Mouse (Mus musculus) thymus, postnatal 36 days (tissue): ENCODE results near the gene Cyp2j6.
"Not testable (repeated sequence)": the region's sequence is repeated elsewhere in the genome, so short reads cannot be mapped to it uniquely, and the experiment has no call there.

ENCODE experiments used
- DNase-seq, 2 experiments: peaks; one replicate each; pipeline ENCODE4 v3.0.0; 2022; ENCODE audit warnings: mixed read lengths in 2 of 2

Gene Cyp2j6

DNA sequence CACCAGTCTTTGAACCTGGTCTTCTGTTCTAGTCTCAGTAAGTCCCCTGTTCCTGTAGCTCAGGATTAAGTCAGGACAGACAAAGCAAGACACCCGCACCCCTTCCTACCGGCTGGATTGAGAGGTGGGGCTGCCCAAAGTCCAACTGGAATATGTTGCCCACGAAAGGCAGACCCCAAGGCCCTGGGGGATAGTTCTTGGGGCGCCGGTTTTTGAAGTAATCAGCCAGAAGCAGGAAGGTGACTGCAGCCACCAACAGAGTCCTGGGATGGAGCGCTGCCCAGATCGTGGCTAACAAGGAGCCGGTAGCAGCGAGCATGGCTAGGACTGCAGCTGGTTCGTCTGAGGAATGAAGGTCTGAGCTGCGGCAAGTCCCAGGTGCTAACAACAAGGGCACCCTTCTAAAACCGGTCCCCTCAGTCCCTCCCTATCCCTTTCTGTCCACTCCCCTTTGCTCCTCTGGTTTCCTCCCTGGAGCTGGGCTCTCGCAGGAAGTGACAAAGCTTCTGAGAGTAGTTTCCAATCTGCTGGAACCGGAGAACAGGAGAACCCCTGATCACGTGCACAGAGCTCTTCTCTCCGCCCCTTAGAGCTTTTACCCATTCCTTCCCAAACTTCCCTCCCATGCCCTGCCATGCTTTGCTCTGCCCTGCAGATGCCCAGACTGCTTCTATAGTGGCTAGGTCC lies at the start of gene Cyp2j6:
TSS of gene Cyp2j6 (minus strand) at position 529 of the 687 bp plus-strand sequence.
- no peak for DNase-seq

DNA sequence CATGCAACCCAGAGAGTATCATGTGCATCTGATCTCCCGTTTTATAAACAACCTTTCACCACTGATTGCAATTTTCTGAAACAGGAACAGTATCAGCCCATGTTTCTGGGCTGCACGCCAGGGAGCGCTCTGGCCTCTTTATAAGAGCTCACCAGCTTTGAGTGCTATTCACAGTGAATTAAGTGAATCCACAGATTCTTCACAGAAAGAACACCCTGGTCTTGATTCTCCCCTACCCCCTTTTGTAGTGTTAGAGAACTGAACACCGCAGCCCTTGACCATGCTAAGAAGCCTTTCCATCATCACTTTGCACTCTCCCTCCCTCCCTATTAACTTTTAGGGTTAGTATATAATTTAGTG lies 38.3 kb upstream of the Cyp2j6 start:
- DNase-seq, result no peak

DNA sequence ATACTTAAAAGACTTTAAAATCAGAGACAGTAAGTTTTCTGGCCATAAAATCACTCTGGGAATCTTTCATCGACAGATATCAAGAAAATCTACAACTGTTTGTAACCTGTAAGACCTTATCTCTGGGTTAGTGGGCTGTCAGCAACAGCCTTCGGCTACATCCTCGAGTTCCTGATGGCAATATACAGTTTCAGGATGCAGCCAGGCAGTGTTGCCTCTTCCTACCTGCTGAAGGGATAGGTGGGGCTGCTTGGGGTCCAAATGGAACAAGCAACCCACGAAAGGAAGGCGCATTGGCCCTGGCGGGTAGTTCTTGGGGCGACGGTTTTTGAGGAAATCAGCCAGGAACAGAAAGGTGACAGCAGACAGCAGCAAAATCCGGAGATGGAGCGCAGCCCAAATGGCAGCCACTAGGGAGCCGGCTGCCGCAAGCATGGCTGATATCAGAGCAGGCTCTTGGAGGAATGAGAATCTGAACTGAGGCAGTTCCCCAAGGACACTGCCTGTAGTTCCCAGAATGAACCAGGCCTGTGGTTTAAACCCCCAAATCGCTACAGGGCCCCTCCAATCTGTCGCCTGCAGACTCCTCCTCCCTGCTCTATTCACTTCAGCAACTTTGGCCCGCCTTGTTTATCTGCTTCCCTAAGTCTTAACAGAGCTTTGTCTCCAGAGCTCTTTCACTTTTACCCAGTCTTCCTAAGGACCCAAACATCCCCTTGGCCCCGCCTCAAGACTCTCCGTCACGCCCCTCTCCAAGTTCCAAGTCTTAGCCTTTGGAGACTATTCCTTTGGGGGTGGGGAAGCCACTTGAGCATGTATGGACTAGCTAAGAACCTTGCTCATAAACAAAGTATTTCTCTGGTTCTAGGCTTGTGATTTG lies 37.7 kb upstream of the Cyp2j6 start, which contains the start of gene Cyp2j9:
TSS of gene Cyp2j9 (minus strand) at position 668 of the 880 bp plus-strand sequence.
- DNase-seq, result peak; percentile 5

DNA sequence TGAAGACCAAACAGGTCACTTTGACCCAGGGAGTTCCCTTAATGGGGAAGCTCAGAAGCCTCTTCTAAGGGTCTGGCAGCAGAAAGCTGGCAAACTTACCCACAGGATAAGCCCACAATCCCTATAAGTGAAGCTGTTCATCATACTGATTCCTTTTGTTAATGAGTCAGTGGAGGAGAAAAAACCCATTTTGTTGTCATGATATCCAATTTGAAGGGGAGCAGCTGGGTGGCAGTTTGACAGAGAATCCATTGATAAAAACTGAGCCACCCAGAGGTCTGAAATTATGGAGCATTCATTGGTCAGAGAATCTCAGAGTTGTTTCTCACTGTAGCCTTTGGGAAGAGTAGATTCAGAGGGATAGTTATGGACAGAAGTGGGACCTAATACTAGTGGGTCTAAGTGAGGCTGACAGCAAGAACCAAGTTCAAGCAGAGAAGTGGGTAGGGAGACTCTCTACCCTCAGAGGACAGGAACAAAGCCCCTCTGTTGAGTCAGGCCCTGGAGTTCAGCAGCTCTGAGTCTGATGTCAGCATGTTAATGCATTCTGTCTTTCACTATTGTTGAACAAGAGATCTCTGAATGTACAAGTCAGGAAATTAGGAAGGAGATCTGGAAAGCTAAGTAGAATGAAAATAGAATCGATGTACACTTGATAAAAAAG lies 28.1 kb upstream of the Cyp2j6 start:
- DNase-seq, result no peak

DNA sequence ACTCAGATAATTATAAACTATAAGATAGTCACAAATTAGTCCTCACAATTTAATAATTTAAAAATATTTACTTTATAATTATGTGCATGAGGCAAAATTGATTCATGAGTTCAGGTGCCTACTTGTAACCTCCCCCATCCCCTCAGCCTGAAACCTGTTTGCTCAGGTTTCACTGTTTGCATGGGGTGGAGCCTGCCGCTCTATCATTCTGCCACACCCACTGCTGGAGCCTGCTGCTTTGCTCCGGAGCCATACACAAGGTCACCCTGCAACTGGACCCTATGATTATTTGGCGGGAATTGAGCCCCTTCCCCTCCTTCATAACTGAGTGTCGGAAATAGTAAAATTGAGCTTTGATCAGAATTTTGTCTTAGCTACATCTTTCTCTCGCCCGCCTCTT lies 26.9 kb upstream of the Cyp2j6 start:
- DNase-seq, result not testable (repeated sequence)

DNA sequence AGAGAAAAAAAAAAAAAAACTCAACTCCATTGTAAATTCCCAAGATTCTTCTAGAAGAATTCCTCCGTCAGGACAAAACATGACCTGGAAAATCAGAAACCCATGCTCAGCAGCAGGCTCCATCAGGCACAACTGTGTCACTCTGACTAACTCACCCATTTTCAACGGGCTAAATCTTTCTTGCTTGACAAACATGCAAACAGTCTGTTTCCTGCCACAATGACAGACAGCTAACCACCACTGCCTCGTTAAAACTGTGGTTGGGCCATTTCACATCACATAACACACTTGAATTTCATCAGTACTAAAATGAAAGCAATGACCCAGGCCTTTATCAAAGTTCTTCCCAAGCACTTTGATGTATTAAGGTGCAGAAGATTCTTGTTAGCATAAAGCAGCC lies 16.0 kb upstream of the Cyp2j6 start:
- no peak for DNase-seq

DNA sequence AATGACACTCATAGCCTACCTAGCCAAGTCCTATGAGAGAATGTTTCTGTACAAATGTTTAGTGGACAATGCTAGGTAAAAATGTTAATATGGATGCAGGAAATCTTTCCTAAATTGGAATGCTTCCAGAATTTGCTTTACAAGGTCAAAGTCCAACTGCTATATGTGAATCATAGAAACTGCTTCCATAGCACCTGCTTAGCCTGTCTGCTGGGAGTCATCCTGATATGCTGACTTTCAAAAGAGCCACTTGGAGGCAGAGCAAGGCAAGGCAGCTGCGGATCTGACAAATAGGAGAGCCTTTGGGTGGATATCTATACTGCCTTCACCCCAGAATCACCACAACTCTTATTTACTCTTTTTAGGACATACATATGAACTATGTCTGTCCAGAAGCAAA lies 14.5 kb upstream of the Cyp2j6 start:
- DNase-seq, result no peak

DNA sequence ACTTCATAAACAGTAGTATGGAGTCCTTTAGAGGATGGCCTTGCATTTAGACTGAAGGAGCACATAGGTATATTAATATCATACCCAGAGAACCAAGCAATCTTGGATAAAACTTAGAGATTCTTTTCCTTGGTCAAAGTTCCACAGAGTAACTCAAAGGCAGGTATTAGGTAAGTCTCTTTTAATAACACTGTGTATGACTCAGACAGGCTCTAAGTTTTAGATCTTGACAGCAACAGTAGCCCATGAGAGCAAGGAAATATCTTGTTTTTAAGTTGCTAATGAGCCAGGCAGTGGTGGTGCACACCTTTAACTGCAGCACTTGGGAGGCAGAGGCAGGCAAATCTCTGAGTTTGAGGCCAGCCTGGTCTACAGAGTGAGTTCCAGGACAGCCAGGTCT lies 12.3 kb upstream of the Cyp2j6 start:
- DNase-seq, result no peak

DNA sequence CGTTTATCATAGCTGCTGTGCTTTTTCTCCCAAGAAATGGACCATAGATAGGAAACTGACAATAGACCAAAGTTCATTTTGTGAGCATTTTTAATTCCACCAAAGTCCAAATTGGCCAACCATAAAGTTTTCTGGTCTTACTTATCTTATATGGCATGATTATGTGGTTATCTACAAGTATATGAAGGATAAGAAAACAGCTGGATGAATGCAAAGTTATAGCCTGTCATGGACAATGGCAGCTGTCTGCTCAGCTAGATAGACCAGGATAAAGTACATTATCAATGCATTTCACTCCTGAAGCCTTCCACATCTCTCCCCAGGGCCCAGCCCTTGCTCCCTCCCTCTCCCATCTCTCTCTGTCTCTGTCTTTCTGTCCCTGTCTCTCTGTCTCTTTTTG lies 7.0 kb upstream of the Cyp2j6 start:
- DNase-seq, result no peak

DNA sequence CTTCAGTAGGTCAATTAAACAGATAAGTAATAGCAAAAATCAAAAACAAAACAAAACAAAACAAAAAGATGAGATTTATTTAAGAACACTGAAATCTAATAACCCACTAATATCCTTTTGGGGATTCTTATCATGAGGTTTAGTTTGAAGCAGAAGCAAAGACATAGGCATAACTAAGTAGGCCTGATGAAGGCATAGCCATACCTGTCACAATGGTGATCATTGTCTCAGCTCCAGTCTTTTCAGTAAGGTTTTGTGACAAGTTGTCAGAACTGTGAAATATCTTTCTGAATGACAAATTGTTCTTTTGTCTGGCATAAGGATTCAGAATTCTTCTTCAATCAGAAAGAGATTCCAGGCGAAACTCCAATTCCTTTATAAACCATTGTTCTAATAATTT lies 6.3 kb upstream of the Cyp2j6 start:
- DNase-seq, result no peak

DNA sequence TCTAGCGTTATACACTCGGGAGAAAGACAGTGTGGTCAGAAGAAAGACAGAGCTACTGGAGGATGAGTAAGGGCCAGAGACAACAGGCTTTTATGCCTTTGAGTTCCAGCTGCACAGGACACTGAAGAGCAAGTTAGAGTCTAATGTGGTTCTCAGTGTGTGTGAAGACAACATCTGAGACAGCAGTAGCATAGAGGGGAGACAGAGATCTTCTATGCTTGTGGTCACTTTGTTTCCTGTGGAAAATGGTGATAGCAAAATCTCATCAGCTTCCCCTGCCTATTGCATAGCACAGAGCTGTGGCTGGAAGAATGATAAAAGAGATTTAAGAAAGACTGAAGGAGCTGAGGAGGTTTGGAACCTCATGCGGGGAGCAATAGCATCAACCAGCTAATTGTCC lies 1.8 kb downstream of the Cyp2j6 start:
- DNase-seq, result no peak

DNA sequence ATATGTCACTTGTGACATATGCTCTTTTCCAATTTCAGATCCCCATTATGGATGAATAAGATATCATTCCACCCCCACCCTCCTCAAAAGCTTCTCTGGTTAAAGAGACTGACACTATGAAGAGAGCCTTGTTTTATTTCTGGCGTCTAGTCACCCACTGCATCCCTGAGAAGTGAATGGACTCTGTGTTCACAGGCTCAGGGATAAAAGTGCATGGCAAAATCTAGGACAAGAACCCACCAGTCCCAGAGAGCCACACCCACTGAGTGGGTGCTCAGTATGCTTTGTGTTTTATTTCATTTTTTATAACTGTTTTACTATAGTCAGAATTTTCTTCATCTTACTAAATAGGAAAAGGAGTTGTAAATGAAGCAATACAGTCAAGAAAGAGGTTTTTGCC lies 7.5 kb downstream of the Cyp2j6 start:
- DNase-seq, result no peak

DNA sequence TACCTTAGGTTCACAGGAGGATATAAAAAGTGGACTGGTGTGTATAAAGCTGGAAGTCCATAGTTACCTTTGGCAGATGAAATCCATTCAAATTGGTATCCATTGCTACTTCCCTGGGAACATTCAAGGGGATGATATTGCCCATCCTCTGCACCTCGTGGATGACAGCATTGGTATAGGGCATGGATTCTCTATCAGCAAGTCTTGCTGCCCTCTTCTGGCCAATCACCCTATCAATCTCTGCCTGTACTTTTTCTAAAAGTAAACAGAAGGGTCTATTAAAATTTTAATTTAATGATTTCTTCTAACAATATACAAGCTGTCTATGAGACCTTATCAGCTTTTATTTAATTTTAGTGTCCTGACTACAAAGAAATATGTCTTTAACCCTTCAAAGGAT lies 27.7 kb downstream of the Cyp2j6 start:
- DNase-seq, result no peak

DNA sequence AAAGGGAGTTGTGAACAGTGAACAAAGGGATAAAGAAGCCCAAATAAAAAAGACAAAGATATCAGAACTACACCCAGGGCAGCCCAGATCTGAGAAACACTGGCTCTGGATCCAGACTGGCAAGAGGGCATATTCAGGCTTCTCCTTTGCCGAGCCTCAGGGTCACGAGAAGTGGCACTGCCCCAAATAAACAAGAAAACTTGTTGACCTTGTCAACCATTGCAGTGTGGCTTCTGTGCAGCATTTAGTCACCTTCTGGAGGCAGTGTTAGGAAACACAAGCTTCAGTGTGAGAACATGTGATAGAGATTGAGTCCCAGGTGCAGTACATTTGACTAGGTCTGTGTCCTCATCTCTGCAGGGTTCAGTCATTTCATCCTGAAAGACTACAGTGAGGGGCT lies 31.2 kb downstream of the Cyp2j6 start:
- DNase-seq, result no peak

DNA sequence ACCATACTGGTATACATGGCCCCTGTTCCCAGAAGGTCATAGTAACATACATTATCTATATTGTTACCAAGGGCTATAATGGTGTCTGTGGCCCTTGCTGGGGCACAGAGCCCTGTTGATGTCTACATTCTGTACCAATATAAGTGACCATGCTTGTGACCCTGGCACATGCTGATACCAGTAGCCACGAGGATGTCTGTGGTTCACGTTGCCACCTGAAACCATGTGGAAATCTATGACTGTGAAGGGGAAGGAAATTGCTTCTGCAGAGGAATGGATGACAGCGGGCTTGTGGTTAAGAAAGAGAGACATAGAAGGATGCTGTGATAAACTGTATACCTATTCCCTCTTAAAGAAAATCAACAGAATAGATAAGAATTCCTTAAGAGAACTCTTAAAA lies 43.4 kb downstream of the Cyp2j6 start:
- no peak for DNase-seq

DNA sequence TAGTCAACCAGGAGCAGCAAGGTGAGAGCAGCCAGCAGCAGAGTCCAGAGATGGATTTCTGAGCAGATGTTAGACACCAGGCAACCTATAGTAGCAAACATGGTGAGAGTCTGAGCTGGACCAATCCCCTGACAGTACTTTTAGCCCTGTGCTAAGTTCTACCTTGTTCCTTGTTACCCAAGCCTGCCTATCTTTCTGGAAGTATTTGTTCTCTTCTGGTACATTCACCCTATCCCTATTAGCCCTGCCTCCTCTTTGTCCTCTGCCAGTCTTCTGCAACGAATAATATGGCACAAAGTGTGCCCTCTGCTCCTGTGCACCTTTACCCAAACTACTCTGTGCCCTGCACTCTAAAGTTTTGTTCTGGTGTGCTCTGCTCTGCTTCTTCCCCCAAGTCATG lies 46.2 kb downstream of the Cyp2j6 start, which contains the start of gene Cyp2j8:
TSS of gene Cyp2j8 (minus strand) at position 101 of the 400 bp plus-strand sequence.
- no peak for DNase-seq
